Mouse (Mus musculus): ENCODE results near the gene Klf3.
A peak's percentile ranks its signal among the peaks of the same experiment; 100 is the strongest.

Klf3 gene

GRCm38 (mm10) chr5:64802795-64803719 is at the start of gene Klf3:
TSS of gene Klf3 (plus strand) at chr5:64803388.
- DNase-seq (ENCODE audit: low read depth): peak; percentile 86

- DNase-seq (ENCODE audit: low read depth): peak; percentile 46
Measured at GRCm38 (mm10) chr5:64762295-64762694, 40.9 kb upstream of the Klf3 start.

GRCm38 (mm10) chr5:64764452-64764851 is 38.7 kb upstream of the Klf3 start:
- DNase-seq (ENCODE audit: low read depth): peak; percentile 73

- DNase-seq (ENCODE audit: low read depth): peak; percentile 35
Measured at GRCm38 (mm10) chr5:64765765-64766164, 37.4 kb upstream of the Klf3 start.

GRCm38 (mm10) chr5:64766626-64767025 is 36.6 kb upstream of the Klf3 start:
- no peak for DNase-seq (ENCODE audit: low read depth)

- peak; percentile 44 for DNase-seq (ENCODE audit: low read depth)
Measured at GRCm38 (mm10) chr5:64771619-64772018, 31.6 kb upstream of the Klf3 start.

- DNase-seq (ENCODE audit: low read depth): no peak
Measured at GRCm38 (mm10) chr5:64778211-64778610, 25.0 kb upstream of the Klf3 start.

GRCm38 (mm10) chr5:64779285-64779684 is 23.9 kb upstream of the Klf3 start:
- no peak for DNase-seq (ENCODE audit: low read depth)

- peak; percentile 74 for DNase-seq (ENCODE audit: low read depth)
Measured at GRCm38 (mm10) chr5:64780778-64781177, 22.4 kb upstream of the Klf3 start.

- no peak for DNase-seq (ENCODE audit: low read depth)
Measured at GRCm38 (mm10) chr5:64788175-64788574, 15.0 kb upstream of the Klf3 start.

GRCm38 (mm10) chr5:64798209-64798608 is 5.0 kb upstream of the Klf3 start:
- no peak for DNase-seq (ENCODE audit: low read depth)

GRCm38 (mm10) chr5:64801545-64801944 is 1.6 kb upstream of the Klf3 start:
- DNase-seq (ENCODE audit: low read depth): no peak

- DNase-seq (ENCODE audit: low read depth): no peak
Measured at GRCm38 (mm10) chr5:64802143-64802542, 1.0 kb upstream of the Klf3 start.

GRCm38 (mm10) chr5:64803720-64804462 is 703 bp downstream of the Klf3 start:
- DNase-seq (ENCODE audit: low read depth): peak; percentile 64

- peak; percentile 77 for DNase-seq (ENCODE audit: low read depth)
Measured at GRCm38 (mm10) chr5:64805131-64805872, 2.1 kb downstream of the Klf3 start.

- peak; percentile 85 for DNase-seq (ENCODE audit: low read depth)
Measured at GRCm38 (mm10) chr5:64805873-64806505, 2.8 kb downstream of the Klf3 start.

- peak; percentile 46 for DNase-seq (ENCODE audit: low read depth)
Measured at GRCm38 (mm10) chr5:64806600-64806999, 3.4 kb downstream of the Klf3 start.

GRCm38 (mm10) chr5:64807159-64807558 is 4.0 kb downstream of the Klf3 start:
- DNase-seq (ENCODE audit: low read depth): peak; percentile 56

- DNase-seq (ENCODE audit: low read depth): no peak
Measured at GRCm38 (mm10) chr5:64807603-64808002, 4.4 kb downstream of the Klf3 start.

GRCm38 (mm10) chr5:64808106-64809010 is 5.2 kb downstream of the Klf3 start:
- DNase-seq (ENCODE audit: low read depth): peak; percentile 50

- DNase-seq (ENCODE audit: low read depth): no peak
Measured at GRCm38 (mm10) chr5:64809257-64809656, 6.1 kb downstream of the Klf3 start.

All from naive thymus-derived CD4-positive, alpha-beta T cell, adult 2 months (primary cell).